Mouse (Mus musculus) intestine, postnatal 0 days (tissue): ENCODE measurements around the gene Adck2. TPM values are rescaled to one million over a fixed set of nuclear protein-coding genes. Genes with fewer than 3 reads are reported as not detected.
A peak's percentile ranks its signal among the peaks of the same experiment; 100 is the strongest.

Experiments used
- ATAC-seq: fragments of 200-750 bp; cut with Nextera tagmentation; 2 replicates; pipeline ENCODE4 v1.8.0; 2017; ENCODE audit warnings: mild to moderate bottlenecking, moderate TSS enrichment, moderate library complexity
- H3K27ac ChIP-seq: fragments of 300-500 bp; sonication (generic); 2 replicates; pipeline ENCODE4 v1.5.1; 2014; ENCODE audit warnings: mild to moderate bottlenecking, low read depth, low read length, moderate library complexity
- H3K27me3 ChIP-seq: fragments of 300-500 bp; sonication (generic); replicated peaks from 2 replicates; pipeline ENCODE4 v1.6.1; 2014; ENCODE audit warnings: low read length, mixed read lengths; ENCODE audit not compliant: control insufficient read depth, insufficient read depth
- H3K36me3 ChIP-seq: fragments of 300-500 bp; sonication (generic); 2 replicates; pipeline ENCODE4 v1.6.1; 2014; ENCODE audit warnings: mild to moderate bottlenecking, moderate library complexity; ENCODE audit not compliant: control insufficient read depth, insufficient read depth
- H3K4me1 ChIP-seq: fragments of 300-500 bp; sonication (generic); replicated peaks from 2 replicates; pipeline ENCODE4 v1.6.1; 2014; ENCODE audit warnings: antibody characterized with exemption, low read length, mixed read lengths; ENCODE audit not compliant: control insufficient read depth, insufficient read depth
- H3K4me2 ChIP-seq: fragments of 300-500 bp; sonication (generic); replicated peaks from 2 replicates; pipeline ENCODE4 v1.6.1; 2014; ENCODE audit warnings: low read depth, mild to moderate bottlenecking, moderate library complexity
- H3K4me3 ChIP-seq: fragments of 300-500 bp; sonication (generic); 2 replicates; pipeline ENCODE4 v1.5.1; 2014; ENCODE audit warnings: low read depth, low read length
- H3K9ac ChIP-seq: fragments of 300-500 bp; sonication (generic); 2 replicates; pipeline ENCODE4 v1.6.1; 2014; ENCODE audit warnings: mild to moderate bottlenecking, low read depth, low read length
- H3K9me3 ChIP-seq: fragments of 300-500 bp; sonication (generic); 2 replicates; pipeline ENCODE4 v1.6.1; 2016; ENCODE audit warnings: mixed run types; ENCODE audit not compliant: control insufficient read depth
- CTCF ChIP-seq: sonication (generic); IDR thresholded peaks from 2 replicates; pipeline ENCODE4 v1.5.1; 2016; ENCODE audit warnings: low read depth, mild to moderate bottlenecking, control low read depth, antibody characterized with exemption, moderate library complexity
- WGBS: fragments of 180-500 bp; shearing (Covaris S2); extraction: QIAGEN DNeasy Blood & Tissue Kit; methylation state at CpG from one replicate; pipeline ENCODE4 v1.1.7; 2014; 5-methylcytosine and 5-hydroxymethylcytosine counted together
- polyA plus RNA-seq: library from polyadenylated mRNA; unstranded; fragments of >200 nt; fragmentation: Nextera tagmentation; extraction: Ambion mirVana; gene quantifications from 2 replicates; pipeline ENCODE4 v1.2.1, GENCODE M21; 2015

The Adck2 gene
- polyA plus RNA-seq, 1 experiment from 2014 or later, result 18.0 TPM

DNA sequence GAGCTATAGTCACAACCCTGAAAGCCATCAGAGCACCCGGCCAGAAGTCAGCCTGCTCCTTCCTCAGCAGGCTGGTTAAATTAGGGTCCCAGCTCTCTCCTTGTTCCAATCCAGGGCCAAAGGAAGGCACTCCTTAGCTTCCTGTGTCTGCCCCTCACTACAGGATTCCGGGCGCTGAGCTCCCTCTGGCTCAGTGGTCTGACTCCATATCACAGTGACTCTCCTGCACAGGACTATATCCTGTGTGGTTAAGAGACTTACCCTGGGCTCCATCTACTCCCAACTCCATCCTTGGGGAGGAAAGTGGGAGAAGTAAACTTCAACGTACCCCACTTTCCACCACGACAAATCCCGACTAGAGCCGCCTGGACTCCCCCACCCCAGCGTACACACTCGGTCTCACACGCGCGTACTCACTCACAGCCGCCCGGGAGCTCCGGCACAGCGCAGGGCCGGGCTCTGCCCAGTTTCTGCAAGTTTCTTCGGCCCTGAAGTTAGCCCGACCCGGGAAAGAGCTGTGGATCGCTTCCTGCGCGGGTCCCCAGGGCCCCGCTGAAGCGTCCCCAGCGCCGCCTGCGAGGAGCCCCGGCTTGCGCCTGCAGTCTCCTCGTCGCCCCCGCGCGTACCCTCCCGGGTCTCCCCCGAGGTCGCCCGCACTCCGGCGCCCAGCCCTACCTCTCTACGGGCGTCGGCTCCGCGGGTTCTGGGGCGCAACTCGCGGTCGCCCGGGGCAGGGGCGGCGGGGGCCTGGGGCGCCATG lies 16.6 kb upstream of the Adck2 start:
- H3K9me3 ChIP-seq, result no peaks in the 10 kb centered on the region
- 0 out of 2 replicates have a peak, but pooled peaks cover 14% of the 10 kb centered on the region for H3K27me3 ChIP-seq
- no peak for TF ChIP-seq CTCF
- H3K27ac ChIP-seq, result peak overlapping the region; percentile 72
- peak overlapping the region; percentile 61 for H3K4me3 ChIP-seq
- ATAC-seq, result peak; percentile 37
- H3K9ac ChIP-seq, result peak overlapping the region; percentile 53
- H3K36me3 ChIP-seq, result no peaks in the 10 kb centered on the region
- peak overlapping the region; percentile 75 for H3K4me2 ChIP-seq
- H3K4me1 ChIP-seq, result no peaks in the 10 kb centered on the region
- WGBS, result 1% methylated on average over 52 of the region's 54 CpGs

DNA sequence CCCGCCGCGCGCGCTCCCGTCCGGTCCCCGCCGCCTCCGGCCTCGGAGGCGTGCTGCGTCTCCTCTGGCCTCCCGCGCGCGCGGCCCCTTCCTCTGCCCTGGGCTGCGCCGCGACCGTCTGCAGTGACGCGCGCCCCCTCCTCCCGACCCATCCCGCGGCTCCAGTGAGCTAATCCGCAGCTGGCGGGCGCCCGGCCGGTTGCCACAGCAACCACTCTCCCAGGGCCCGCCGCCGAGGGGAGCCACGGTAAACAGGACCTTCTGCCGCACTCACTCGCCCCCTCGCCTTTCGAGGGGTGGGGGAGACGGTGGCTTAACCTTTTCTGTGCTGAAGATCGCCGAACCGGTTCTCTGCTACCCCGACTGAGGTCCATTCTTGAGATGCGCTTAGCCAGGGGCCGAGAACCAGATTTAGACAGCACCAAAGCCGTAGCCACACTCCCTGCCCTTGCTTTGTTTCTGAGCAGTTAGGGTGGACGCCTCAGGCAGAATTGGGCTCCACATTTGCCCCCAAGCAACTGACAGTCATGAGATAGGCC lies 15.9 kb upstream of the Adck2 start, which contains the start of gene Dennd2a:
Gene Dennd2a (minus strand): TSS at position 145 of the 539 bp plus-strand sequence.
- peak; percentile 72 for ATAC-seq
- peak within 1 kb of the TSS; percentile 53 for H3K9ac ChIP-seq
- WGBS, result 3% methylated on average over 43 of the region's 50 CpGs
- H3K27ac ChIP-seq, result peak within 1 kb of the TSS; percentile 72
- H3K36me3 ChIP-seq, result no peaks in the 10 kb centered on the region
- H3K4me1 ChIP-seq, result no peaks in the 10 kb centered on the region
- H3K9me3 ChIP-seq, result no peaks in the 10 kb centered on the region
- peak within 1 kb of the TSS; percentile 61 for H3K4me3 ChIP-seq
- TF ChIP-seq CTCF, result no peak
- H3K4me2 ChIP-seq, result peak within 1 kb of the TSS; percentile 75
- H3K27me3 ChIP-seq, result 0 out of 2 replicates have a peak, but pooled peaks cover 14% of the 10 kb centered on the region

DNA sequence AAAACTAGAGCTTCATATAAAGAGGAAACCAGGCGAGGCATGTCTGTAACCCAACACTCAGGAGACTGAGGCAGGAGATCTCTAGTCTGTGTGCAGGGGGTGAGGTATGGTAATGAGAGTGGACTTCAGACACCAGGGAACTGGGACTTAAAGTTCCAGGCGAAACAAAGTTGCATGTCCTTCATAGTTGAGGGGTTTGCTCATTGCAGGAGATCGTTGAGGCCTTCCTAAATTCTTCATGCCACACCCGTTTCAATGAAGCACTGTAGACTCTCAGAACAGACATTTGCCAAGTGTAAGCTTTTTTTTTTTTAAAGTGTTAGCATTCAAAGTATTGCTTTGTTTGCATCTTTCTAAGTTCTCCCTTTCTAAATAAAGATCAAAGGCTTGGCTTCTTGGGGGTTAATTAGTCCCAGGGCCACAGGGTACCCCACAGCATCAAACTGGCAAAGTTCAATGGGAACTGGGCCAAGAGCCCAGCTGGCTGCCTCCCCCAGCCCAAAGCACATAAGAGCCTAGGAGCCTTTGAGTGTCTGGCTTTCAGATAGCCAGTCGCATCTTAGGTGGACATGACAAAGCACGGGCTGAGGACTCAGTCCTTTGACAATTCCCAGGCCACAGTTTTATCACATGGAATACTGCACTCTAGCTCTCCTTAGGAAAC lies 14.3 kb upstream of the Adck2 start:
- Histone ChIP-seq H3K4me3 (no peak overlapping the region), H3K4me1 (no peaks in the 10 kb centered on the region), H3K27ac (no peak overlapping the region), H3K9ac (no peak overlapping the region), H3K4me2 (no peak overlapping the region), H3K9me3 (no peaks in the 10 kb centered on the region), H3K27me3 (0 out of 2 replicates have a peak, but pooled peaks cover 14% of the 10 kb centered on the region), H3K36me3 (no peaks in the 10 kb centered on the region)
- no peak for TF ChIP-seq CTCF
- WGBS, result 72% methylated on average over 6 of the region's 6 CpGs
- ATAC-seq, result no peak

DNA sequence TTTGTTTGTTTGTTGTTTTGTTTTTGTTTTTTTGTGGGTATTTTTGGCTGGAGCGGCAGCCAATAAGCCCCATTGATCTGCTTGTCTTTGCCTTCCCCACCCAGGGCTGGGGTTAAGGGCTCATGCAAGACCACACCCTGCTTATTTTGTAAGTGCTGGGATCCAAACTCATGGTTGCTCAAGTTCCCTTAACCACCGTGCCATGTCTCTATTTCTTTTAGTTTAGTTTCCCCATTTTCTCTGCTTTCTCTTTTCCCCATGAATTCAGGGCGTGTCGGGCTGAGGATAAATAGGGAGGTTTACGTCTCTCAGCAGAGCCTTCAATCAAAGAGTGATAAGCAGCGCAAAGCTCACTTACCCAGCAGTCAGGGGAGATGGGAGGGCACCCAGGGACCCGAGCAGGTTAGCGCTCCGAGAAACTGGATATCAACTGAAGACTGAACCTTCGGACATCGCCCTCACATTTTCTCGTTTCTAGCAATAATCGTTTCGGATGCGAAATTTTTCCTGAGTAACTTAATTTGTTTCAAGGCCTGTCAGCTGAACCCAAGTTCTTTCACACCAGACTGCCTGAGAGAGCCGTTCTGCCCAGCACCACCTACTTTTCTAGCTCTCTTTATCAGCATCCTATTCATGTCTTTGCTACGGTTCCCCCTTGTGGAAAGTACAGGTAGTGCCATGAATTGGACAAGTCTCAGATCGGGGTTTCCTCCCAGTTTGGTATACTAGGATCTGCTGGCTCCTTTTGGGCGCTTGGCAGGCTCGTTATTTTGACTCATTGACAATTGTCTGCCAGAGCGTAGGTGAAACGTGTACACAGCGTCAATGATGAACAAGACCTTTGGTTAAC lies 11.3 kb upstream of the Adck2 start:
- no peak overlapping the region for H3K27ac ChIP-seq
- no peak overlapping the region for H3K9ac ChIP-seq
- peak; percentile 92 for TF ChIP-seq CTCF
- 14% methylated on average over 23 of the region's 23 CpGs for WGBS
- peak overlapping the region; percentile 49 for H3K4me2 ChIP-seq
- no peaks in the 10 kb centered on the region for H3K4me1 ChIP-seq
- 0 out of 2 replicates have a peak overlapping the region, but pooled peaks have one; percentile 2 for H3K4me3 ChIP-seq
- ATAC-seq, result peak; percentile 66
- no peaks in the 10 kb centered on the region for H3K36me3 ChIP-seq
- no peaks in the 10 kb centered on the region for H3K9me3 ChIP-seq
- 0 out of 2 replicates have a peak, but pooled peaks cover 3% of the 10 kb centered on the region for H3K27me3 ChIP-seq

- peak; percentile 87 for TF ChIP-seq CTCF
Observed at GRCm38 (mm10) chr6:39567528-39567927, 6.1 kb upstream of the Adck2 start.

More at GRCm38 (mm10) chr6:39567528-39567927, 6.1 kb upstream of the Adck2 start:
- no peak overlapping the region for H3K4me3 ChIP-seq
- no peaks in the 10 kb centered on the region for H3K9me3 ChIP-seq
- H3K4me2 ChIP-seq, result no peak overlapping the region
- no peak overlapping the region for H3K27ac ChIP-seq
- 12% methylated on average over 5 of the region's 5 CpGs for WGBS
- H3K9ac ChIP-seq, result no peak overlapping the region
- H3K4me1 ChIP-seq, result no peaks in the 10 kb centered on the region
- no peaks in the 10 kb centered on the region for H3K36me3 ChIP-seq
- no peak for ATAC-seq
- H3K27me3 ChIP-seq, result no peaks in the 10 kb centered on the region
